In genomic region chr11:69324749-69325148, GRCm38 (mm10) we compare ENCODE assay signal across 8 mouse cellular contexts. TPM values are rescaled to one million over a fixed set of nuclear protein-coding genes. Genes with fewer than 3 reads are reported as not detected.
DNase-seq lines count a peak whose midpoint lies in the region; ATAC-seq lines count a peak whose summit lies in the region.

No protein-coding gene starts in this region.

- no peak for DNase-seq in heart, adult 9 months (ENCODE audit: low spot score in 2 of 2)
- DNase-seq in embryo, embryonic 10.5 days (ENCODE audit: low spot score) = no peak
- no peak for DNase-seq in cerebellum, adult 8-10 months
- no peak for DNase-seq in cerebellum, adult 11-12 months

- peaks cover 1% of the 10 kb centered on the region; the same call in 1 of the 2 replicates for H3K36me3 ChIP-seq in heart, embryonic 15.5 days
- no peaks in the 10 kb centered on the region for H3K36me3 ChIP-seq in hindbrain, embryonic 15.5 days
- H3K36me3 ChIP-seq in midbrain, embryonic 13.5 days = peaks cover 7% of the 10 kb centered on the region

- H3K9me3 ChIP-seq in heart, embryonic 15.5 days (replicated peaks) = no peaks in the 10 kb centered on the region
- no peaks in the 10 kb centered on the region for H3K9me3 ChIP-seq in hindbrain, embryonic 15.5 days
- H3K9me3 ChIP-seq in midbrain, embryonic 13.5 days = no peaks in the 10 kb centered on the region

- peak overlapping the region; percentile 62 for H3K4me3 ChIP-seq in heart, embryonic 15.5 days
- peak overlapping the region; percentile 81; the same call in 1 of the 2 replicates for H3K4me3 ChIP-seq in brown adipose tissue, adult 24 weeks (ENCODE audit: insufficient read depth, low read depth, low read length)
- peak overlapping the region; percentile 56 for H3K4me3 ChIP-seq in hindbrain, embryonic 15.5 days
- peak overlapping the region; percentile 55 for H3K4me3 ChIP-seq in midbrain, embryonic 13.5 days (replicated peaks)

- peak overlapping the region; percentile 63; the same call in 1 of the 2 replicates for H3K27ac ChIP-seq in heart, embryonic 15.5 days
- no peak overlapping the region for H3K27ac ChIP-seq in brown adipose tissue, adult 24 weeks (replicated peaks; ENCODE audit: low read depth, low read length)
- no peak overlapping the region for H3K27ac ChIP-seq in hindbrain, embryonic 15.5 days (replicated peaks)
- no peak overlapping the region for H3K27ac ChIP-seq in midbrain, embryonic 13.5 days

- peaks cover 39% of the 10 kb centered on the region for H3K4me1 ChIP-seq in heart, embryonic 15.5 days (replicated peaks)
- H3K4me1 ChIP-seq in brown adipose tissue, adult 24 weeks (ENCODE audit: control insufficient read depth, insufficient read depth, insufficient read length, low read length) = peaks cover 13% of the 10 kb centered on the region
- H3K4me1 ChIP-seq in hindbrain, embryonic 15.5 days (replicated peaks) = peaks cover 51% of the 10 kb centered on the region
- peaks cover 54% of the 10 kb centered on the region for H3K4me1 ChIP-seq in midbrain, embryonic 13.5 days (replicated peaks)

- H3K4me2 ChIP-seq in heart, embryonic 15.5 days = peak overlapping the region; percentile 72
- H3K4me2 ChIP-seq in hindbrain, embryonic 15.5 days = peak overlapping the region; percentile 84
- peak overlapping the region; percentile 70 for H3K4me2 ChIP-seq in midbrain, embryonic 13.5 days (replicated peaks)

- WGBS in heart, embryonic 15.5 days = 75% methylated on average over 6 of the region's 6 CpGs
- 82% methylated on average over 6 of the region's 6 CpGs for WGBS in hindbrain, embryonic 15.5 days
- WGBS in midbrain, embryonic 13.5 days = 84% methylated on average over 6 of the region's 6 CpGs

- H3K27me3 ChIP-seq in heart, embryonic 15.5 days = peaks cover 32% of the 10 kb centered on the region
- H3K27me3 ChIP-seq in hindbrain, embryonic 15.5 days = peaks cover 7% of the 10 kb centered on the region; the same call in 1 of the 2 replicates
- peaks cover 29% of the 10 kb centered on the region for H3K27me3 ChIP-seq in midbrain, embryonic 13.5 days

- no peak for ATAC-seq in heart, embryonic 15.5 days (replicated peaks; ENCODE audit: insufficient number of reproducible peaks, insufficient read depth, low FRiP score, low read depth)
- no peak for ATAC-seq in hindbrain, embryonic 15.5 days (ENCODE audit: low FRiP score, low read depth)
- no peak for ATAC-seq in midbrain, embryonic 13.5 days

- peak overlapping the region; percentile 64; the same call in 1 of the 2 replicates for H3K9ac ChIP-seq in heart, embryonic 15.5 days
- peak overlapping the region; percentile 71; the same call in 1 of the 2 replicates for H3K9ac ChIP-seq in hindbrain, embryonic 15.5 days
- H3K9ac ChIP-seq in midbrain, embryonic 13.5 days (replicated peaks) = peak overlapping the region; percentile 77; the same call in 1 of the 2 replicates

RNA-seq across cellular contexts. Expression of gene Trappc1, which starts 1.0 kb away (rescaled TPM):
- 163 and 164 TPM in 2 replicates for polyA plus RNA-seq in heart, embryonic 15.5 days (2015; fragmentation: Nextera tagmentation; extraction: Ambion mirVana)
- 93.3 and 94.0 TPM in 2 replicates for polyA plus RNA-seq in brown adipose tissue, adult 24 weeks (2012; ENCODE audit: insufficient read depth, insufficient read length, missing spikeins)
- polyA plus RNA-seq in hindbrain, embryonic 15.5 days (2015; fragmentation: Nextera tagmentation; extraction: Ambion mirVana) = 183 and 187 TPM in 2 replicates
- polyA plus RNA-seq in midbrain, embryonic 13.5 days (2015; fragmentation: Nextera tagmentation; extraction: Ambion mirVana) = 221 and 223 TPM in 2 replicates

RNA-seq across cellular contexts. Expression of gene Cntrob, which starts 1.2 kb away (rescaled TPM):
- polyA plus RNA-seq in heart, embryonic 15.5 days (2015; fragmentation: Nextera tagmentation; extraction: Ambion mirVana) = 12.7 and 17.2 TPM in 2 replicates
- 4.5 and 5.6 TPM in 2 replicates for polyA plus RNA-seq in brown adipose tissue, adult 24 weeks (2012; ENCODE audit: insufficient read depth, insufficient read length, missing spikeins)
- 16.2 and 17.3 TPM in 2 replicates for polyA plus RNA-seq in hindbrain, embryonic 15.5 days (2015; fragmentation: Nextera tagmentation; extraction: Ambion mirVana)
- polyA plus RNA-seq in midbrain, embryonic 13.5 days (2015; fragmentation: Nextera tagmentation; extraction: Ambion mirVana) = 29.8 and 30.8 TPM in 2 replicates

RNA-seq across cellular contexts. Expression of gene Kcnab3, which starts 1.3 kb away (rescaled TPM):
- polyA plus RNA-seq in heart, embryonic 15.5 days (2015; fragmentation: Nextera tagmentation; extraction: Ambion mirVana) = 0.77 and 1.1 TPM in 2 replicates
- polyA plus RNA-seq in brown adipose tissue, adult 24 weeks (2012; ENCODE audit: insufficient read depth, insufficient read length, missing spikeins) = 1.2 and 1.6 TPM in 2 replicates
- 4.7 and 5.9 TPM in 2 replicates for polyA plus RNA-seq in hindbrain, embryonic 15.5 days (2015; fragmentation: Nextera tagmentation; extraction: Ambion mirVana)
- 3.9 and 4.9 TPM in 2 replicates for polyA plus RNA-seq in midbrain, embryonic 13.5 days (2015; fragmentation: Nextera tagmentation; extraction: Ambion mirVana)

RNA-seq across cellular contexts. Expression of gene Rnf227, which starts 15.5 kb away (rescaled TPM):
- 6.6 and 7.3 TPM in 2 replicates for polyA plus RNA-seq in heart, embryonic 15.5 days (2015; fragmentation: Nextera tagmentation; extraction: Ambion mirVana)
- 2.8 TPM in 1 of 2 replicates, not detected in the other for polyA plus RNA-seq in brown adipose tissue, adult 24 weeks (2012; ENCODE audit: insufficient read depth, insufficient read length, missing spikeins)
- polyA plus RNA-seq in hindbrain, embryonic 15.5 days (2015; fragmentation: Nextera tagmentation; extraction: Ambion mirVana) = 221 and 228 TPM in 2 replicates
- polyA plus RNA-seq in midbrain, embryonic 13.5 days (2015; fragmentation: Nextera tagmentation; extraction: Ambion mirVana) = 146 and 155 TPM in 2 replicates

RNA-seq across cellular contexts. Expression of gene Chd3, which starts 44.5 kb away (rescaled TPM):
- 14.2 and 22.9 TPM in 2 replicates for polyA plus RNA-seq in heart, embryonic 15.5 days (2015; fragmentation: Nextera tagmentation; extraction: Ambion mirVana)
- polyA plus RNA-seq in brown adipose tissue, adult 24 weeks (2012; ENCODE audit: insufficient read depth, insufficient read length, missing spikeins) = 19.4 and 27.0 TPM in 2 replicates
- polyA plus RNA-seq in hindbrain, embryonic 15.5 days (2015; fragmentation: Nextera tagmentation; extraction: Ambion mirVana) = 83.5 and 83.7 TPM in 2 replicates
- 83.5 and 91.9 TPM in 2 replicates for polyA plus RNA-seq in midbrain, embryonic 13.5 days (2015; fragmentation: Nextera tagmentation; extraction: Ambion mirVana)
